Mouse (Mus musculus): ENCODE measurements around the gene Inpp4b. TPM values are rescaled to one million over a fixed set of nuclear protein-coding genes. Genes with fewer than 3 reads are reported as not detected.

Gene Inpp4b
- total RNA-seq, 2 experiments from 2014 or later, result 7.7 to 9.0 TPM

GRCm38 (mm10) chr8:81575268-81575917 lies 233.0 kb downstream of the Inpp4b start:
- DNase-seq (ENCODE audit: low spot score in 2 of 2), result no peak

- DNase-seq (ENCODE audit: low spot score in 2 of 2), result no peak
These were observed 236.6 kb downstream of the Inpp4b start for GRCm38 (mm10) chr8:81578951-81579350.

GRCm38 (mm10) chr8:81581817-81582437 lies 239.6 kb downstream of the Inpp4b start:
- DNase-seq (ENCODE audit: low spot score in 2 of 2), result no peak

GRCm38 (mm10) chr8:81582906-81583305 lies 240.6 kb downstream of the Inpp4b start:
- no peak for DNase-seq (ENCODE audit: low spot score in 2 of 2)

GRCm38 (mm10) chr8:81586783-81587182 lies 244.4 kb downstream of the Inpp4b start:
- DNase-seq (ENCODE audit: low spot score in 2 of 2), result no peak

- DNase-seq (ENCODE audit: low spot score in 2 of 2), result no peak
These were observed 251.9 kb downstream of the Inpp4b start for GRCm38 (mm10) chr8:81594134-81594714.

GRCm38 (mm10) chr8:81599209-81599608 lies 256.9 kb downstream of the Inpp4b start:
- no peak for DNase-seq (ENCODE audit: low spot score in 2 of 2)

- no peak for DNase-seq (ENCODE audit: low spot score in 2 of 2)
These were observed 258.8 kb downstream of the Inpp4b start for GRCm38 (mm10) chr8:81601136-81601535.

- DNase-seq (ENCODE audit: low spot score in 2 of 2), result no peak
These were observed 265.7 kb downstream of the Inpp4b start for GRCm38 (mm10) chr8:81608082-81608481.

- no peak for DNase-seq (ENCODE audit: low spot score in 2 of 2)
These were observed 266.7 kb downstream of the Inpp4b start for GRCm38 (mm10) chr8:81609064-81609463.

GRCm38 (mm10) chr8:81612611-81613010 lies 270.3 kb downstream of the Inpp4b start:
- no peak for DNase-seq (ENCODE audit: low spot score in 2 of 2)

GRCm38 (mm10) chr8:81614135-81614534 lies 271.8 kb downstream of the Inpp4b start:
- DNase-seq (ENCODE audit: low spot score in 2 of 2), result no peak

- DNase-seq (ENCODE audit: low spot score in 2 of 2), result no peak
These were observed 272.2 kb downstream of the Inpp4b start for GRCm38 (mm10) chr8:81614605-81615004.

GRCm38 (mm10) chr8:81615552-81615951 lies 273.2 kb downstream of the Inpp4b start:
- no peak for DNase-seq (ENCODE audit: low spot score in 2 of 2)

GRCm38 (mm10) chr8:81618918-81619317 lies 276.6 kb downstream of the Inpp4b start:
- no peak for DNase-seq (ENCODE audit: low spot score in 2 of 2)

GRCm38 (mm10) chr8:81635015-81635414 lies 292.7 kb downstream of the Inpp4b start:
- no peak for DNase-seq (ENCODE audit: low spot score in 2 of 2)

GRCm38 (mm10) chr8:81635912-81636583 lies 293.7 kb downstream of the Inpp4b start:
- no peak for DNase-seq (ENCODE audit: low spot score in 2 of 2)

GRCm38 (mm10) chr8:81638478-81638877 lies 296.1 kb downstream of the Inpp4b start:
- no peak for DNase-seq (ENCODE audit: low spot score in 2 of 2)

- DNase-seq (ENCODE audit: low spot score in 2 of 2), result no peak
These were observed 297.5 kb downstream of the Inpp4b start for GRCm38 (mm10) chr8:81639820-81640219.

GRCm38 (mm10) chr8:81643030-81643429 lies 300.7 kb downstream of the Inpp4b start:
- no peak for DNase-seq (ENCODE audit: low spot score in 2 of 2)

GRCm38 (mm10) chr8:81692167-81692566 lies 349.8 kb downstream of the Inpp4b start:
- DNase-seq (ENCODE audit: low spot score in 2 of 2), result no peak

- no peak for DNase-seq (ENCODE audit: low spot score in 2 of 2)
These were observed 352.5 kb downstream of the Inpp4b start for GRCm38 (mm10) chr8:81694893-81695292.

All from layer of hippocampus, postnatal 10 days (tissue).